Mouse (Mus musculus): ENCODE measurements around the gene Ms4a6c. TPM values are rescaled to one million over a fixed set of nuclear protein-coding genes. Genes with fewer than 3 reads are reported as not detected.
"Not testable (repeated sequence)": the region's sequence is repeated elsewhere in the genome, so short reads cannot be mapped to it uniquely, and the experiment has no call there.

The Ms4a6c gene
- polyA plus RNA-seq, 1 experiment from 2014 or later = 3.7 TPM

GRCm38 (mm10) chr19:11504857-11505256, 35.7 kb downstream of the Ms4a6c start:
- no peak overlapping the region for H3K9ac ChIP-seq
- no peaks in the 10 kb centered on the region for H3K4me1 ChIP-seq
- H3K27ac ChIP-seq = no peak overlapping the region
- WGBS = 76% methylated on average over 1 of the region's 1 CpGs
- no peak overlapping the region for H3K4me2 ChIP-seq (replicated peaks)
- no peak for ATAC-seq (ENCODE audit: insufficient number of reproducible peaks, insufficient read depth, low FRiP score, low TSS enrichment)
- no peaks in the 10 kb centered on the region for H3K27me3 ChIP-seq
- H3K36me3 ChIP-seq = no peaks in the 10 kb centered on the region
- H3K9me3 ChIP-seq = no peaks in the 10 kb centered on the region
- no peak overlapping the region for H3K4me3 ChIP-seq

DNA sequence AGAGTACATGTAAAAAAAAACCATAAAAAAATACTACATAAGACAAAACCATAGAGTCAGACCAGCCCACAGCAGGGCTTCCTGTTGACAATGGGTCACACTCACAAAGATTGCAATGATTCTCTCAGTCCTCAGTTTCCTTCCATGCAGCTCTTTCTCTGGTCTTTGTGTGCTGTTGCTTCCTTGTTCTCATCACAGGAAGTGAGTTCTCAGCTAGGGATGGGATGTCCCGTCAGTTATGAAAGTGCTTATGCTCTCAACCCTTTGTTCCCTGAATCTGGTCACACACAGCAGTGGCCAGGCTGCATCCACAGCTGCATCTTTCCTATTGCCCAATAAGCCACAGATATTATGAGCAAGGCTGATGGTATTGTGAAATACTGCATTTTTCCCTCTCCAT, 44.3 kb downstream of the Ms4a6c start:
- Histone ChIP-seq H3K36me3 (no peaks in the 10 kb centered on the region), H3K27ac (no peak overlapping the region), H3K4me2 (replicated peaks) (no peak overlapping the region), H3K9ac (no peak overlapping the region), H3K9me3 (no peaks in the 10 kb centered on the region), H3K4me3 (no peak overlapping the region), H3K4me1 (no peaks in the 10 kb centered on the region), H3K27me3 (no peaks in the 10 kb centered on the region)
- WGBS = 56% methylated on average over 1 of the region's 1 CpGs
- ATAC-seq (ENCODE audit: insufficient number of reproducible peaks, insufficient read depth, low FRiP score, low TSS enrichment) = no peak

- Histone ChIP-seq H3K4me3 (no peak within 1 kb of the TSS), H3K4me1 (no peaks in the 10 kb centered on the region), H3K9ac (no peak within 1 kb of the TSS), H3K36me3 (no peaks in the 10 kb centered on the region), H3K27ac (no peak within 1 kb of the TSS), H3K4me2 (replicated peaks) (no peak within 1 kb of the TSS), H3K9me3 (no peaks in the 10 kb centered on the region), H3K27me3 (no peaks in the 10 kb centered on the region)
- ATAC-seq (ENCODE audit: insufficient number of reproducible peaks, insufficient read depth, low FRiP score, low TSS enrichment) = no peak
Observed at GRCm38 (mm10) chr19:11516246-11516645, 47.1 kb downstream of the Ms4a6c start, which contains the start of gene Ms4a6b. Gene Ms4a6b (plus strand): TSS chr19:11516512.

GRCm38 (mm10) chr19:11516845-11517244, 47.7 kb downstream of the Ms4a6c start:
- H3K36me3 ChIP-seq = no peaks in the 10 kb centered on the region
- WGBS = 73% methylated on average over 4 of the region's 4 CpGs
- H3K4me3 ChIP-seq = no peak overlapping the region
- H3K4me2 ChIP-seq (replicated peaks) = no peak overlapping the region
- no peaks in the 10 kb centered on the region for H3K4me1 ChIP-seq
- H3K27me3 ChIP-seq = no peaks in the 10 kb centered on the region
- H3K9me3 ChIP-seq = no peaks in the 10 kb centered on the region
- ATAC-seq (ENCODE audit: insufficient number of reproducible peaks, insufficient read depth, low FRiP score, low TSS enrichment) = no peak
- H3K9ac ChIP-seq = no peak overlapping the region
- H3K27ac ChIP-seq = no peak overlapping the region

DNA sequence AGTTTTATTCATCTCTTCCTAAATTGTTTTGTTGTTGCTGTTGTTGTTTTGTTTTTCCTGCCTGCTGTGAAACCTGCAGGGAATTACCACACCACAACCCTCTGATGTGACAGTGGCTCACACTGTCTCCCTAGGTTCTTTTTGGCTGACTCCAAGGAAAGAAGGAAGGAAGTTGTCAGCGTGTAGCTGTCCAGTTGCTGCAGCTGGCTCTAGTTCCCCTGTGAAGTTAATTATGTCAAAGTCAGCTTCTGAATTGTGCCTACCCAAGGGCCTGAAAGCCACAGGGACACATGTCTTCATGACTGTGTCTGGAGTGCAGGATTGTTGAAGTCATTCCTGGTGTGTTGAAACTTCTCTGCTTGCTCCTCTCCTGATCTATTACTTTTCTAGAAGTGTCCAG, 48.2 kb downstream of the Ms4a6c start:
- not testable (repeated sequence) for H3K4me2 ChIP-seq (replicated peaks); H3K36me3 ChIP-seq; H3K27ac ChIP-seq; H3K4me1 ChIP-seq; H3K9ac ChIP-seq; H3K4me3 ChIP-seq; ATAC-seq (ENCODE audit: insufficient number of reproducible peaks, insufficient read depth, low FRiP score, low TSS enrichment); H3K9me3 ChIP-seq; H3K27me3 ChIP-seq
- 36% methylated on average over 1 of the region's 1 CpGs for WGBS

DNA sequence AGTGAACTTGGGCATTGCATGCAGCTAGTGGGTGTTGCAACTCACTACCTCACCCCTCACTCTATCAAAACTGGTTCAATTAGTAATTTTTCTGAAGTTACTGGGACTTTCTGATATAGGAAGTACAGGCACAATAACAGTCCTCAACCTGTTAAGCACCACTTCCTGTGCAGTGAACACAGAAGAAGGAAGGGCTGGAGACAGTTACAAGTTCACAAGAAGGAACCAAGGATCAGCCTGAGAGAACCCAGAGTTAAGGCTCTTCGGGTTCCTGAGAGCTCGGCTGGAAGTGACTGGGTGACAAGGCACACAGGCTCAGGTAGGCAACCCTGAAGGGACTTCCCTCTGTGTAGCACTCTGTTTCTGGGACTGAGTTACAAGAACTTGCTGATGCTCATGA, 49.2 kb downstream of the Ms4a6c start:
- not testable (repeated sequence) for H3K4me3 ChIP-seq; H3K9me3 ChIP-seq; H3K36me3 ChIP-seq; H3K4me1 ChIP-seq; H3K27me3 ChIP-seq; H3K9ac ChIP-seq; H3K4me2 ChIP-seq (replicated peaks); H3K27ac ChIP-seq; ATAC-seq (ENCODE audit: insufficient number of reproducible peaks, insufficient read depth, low FRiP score, low TSS enrichment)
- WGBS = 85% methylated on average over 2 of the region's 2 CpGs

- no peaks in the 10 kb centered on the region for H3K9me3 ChIP-seq
- no peak overlapping the region for H3K27ac ChIP-seq
- no peak overlapping the region for H3K9ac ChIP-seq
- ATAC-seq (ENCODE audit: insufficient number of reproducible peaks, insufficient read depth, low FRiP score, low TSS enrichment) = no peak
- no peak overlapping the region for H3K4me3 ChIP-seq
- no peaks in the 10 kb centered on the region for H3K4me1 ChIP-seq
- no peaks in the 10 kb centered on the region for H3K27me3 ChIP-seq
- no peak overlapping the region for H3K4me2 ChIP-seq (replicated peaks)
- H3K36me3 ChIP-seq = no peaks in the 10 kb centered on the region
- 82% methylated on average over 3 of the region's 3 CpGs for WGBS
Observed at GRCm38 (mm10) chr19:11520146-11520545, 51.0 kb downstream of the Ms4a6c start.

Other genes with a start within 250 kb of the Ms4a6c start
- not detected in 2 replicates for gene Ms4a12, start 236.9 kb upstream of the Ms4a6c start, polyA plus RNA-seq (2016; fragmentation: Nextera tagmentation; extraction: Ambion mirVana)
- gene Ms4a1, start 203.1 kb upstream of the Ms4a6c start, polyA plus RNA-seq (2016; fragmentation: Nextera tagmentation; extraction: Ambion mirVana) = 0.05 TPM in 1 of 2 replicates, not detected in the other
- not detected in 2 replicates for gene Ms4a5, start 185.5 kb upstream of the Ms4a6c start, polyA plus RNA-seq (2016; fragmentation: Nextera tagmentation; extraction: Ambion mirVana)
- 0.05 TPM in 1 of 2 replicates, not detected in the other for gene Ms4a14, start 154.9 kb upstream of the Ms4a6c start, polyA plus RNA-seq (2016; fragmentation: Nextera tagmentation; extraction: Ambion mirVana)
- 2.9 TPM in 2 replicates for gene Ms4a7, start 133.2 kb upstream of the Ms4a6c start, polyA plus RNA-seq (2016; fragmentation: Nextera tagmentation; extraction: Ambion mirVana)
- gene Ms4a4a, start 93.8 kb upstream of the Ms4a6c start, polyA plus RNA-seq (2016; fragmentation: Nextera tagmentation; extraction: Ambion mirVana) = 2.1 and 3.0 TPM in 2 replicates
- gene Ms4a4c, start 64.6 kb upstream of the Ms4a6c start, polyA plus RNA-seq (2016; fragmentation: Nextera tagmentation; extraction: Ambion mirVana) = 0.43 and 0.57 TPM in 2 replicates
- gene Ms4a4b, start 25.8 kb upstream of the Ms4a6c start, polyA plus RNA-seq (2016; fragmentation: Nextera tagmentation; extraction: Ambion mirVana) = not detected in 2 replicates
- not detected in 2 replicates for gene Gm8369, start 16.6 kb downstream of the Ms4a6c start, polyA plus RNA-seq (2016; fragmentation: Nextera tagmentation; extraction: Ambion mirVana)
- gene Ms4a6b, start 47.1 kb downstream of the Ms4a6c start, polyA plus RNA-seq (2016; fragmentation: Nextera tagmentation; extraction: Ambion mirVana) = 1.8 and 3.1 TPM in 2 replicates
- gene Ms4a4d, start 67.4 kb downstream of the Ms4a6c start, polyA plus RNA-seq (2016; fragmentation: Nextera tagmentation; extraction: Ambion mirVana) = 0.98 and 1.6 TPM in 2 replicates
- gene Ms4a6d, start 135.5 kb downstream of the Ms4a6c start, polyA plus RNA-seq (2016; fragmentation: Nextera tagmentation; extraction: Ambion mirVana) = 1.6 and 3.0 TPM in 2 replicates
- gene Ms4a2, start 154.4 kb downstream of the Ms4a6c start, polyA plus RNA-seq (2016; fragmentation: Nextera tagmentation; extraction: Ambion mirVana) = 0.22 TPM in 1 of 2 replicates, not detected in the other
- not detected in 2 replicates for gene Ms4a3, start 171.5 kb downstream of the Ms4a6c start, polyA plus RNA-seq (2016; fragmentation: Nextera tagmentation; extraction: Ambion mirVana)
- not detected in 2 replicates for gene Oosp2, start 191.2 kb downstream of the Ms4a6c start, polyA plus RNA-seq (2016; fragmentation: Nextera tagmentation; extraction: Ambion mirVana)
- gene Oosp1, start 221.8 kb downstream of the Ms4a6c start, polyA plus RNA-seq (2016; fragmentation: Nextera tagmentation; extraction: Ambion mirVana) = not detected in 2 replicates
- gene Oosp3, start 227.7 kb downstream of the Ms4a6c start, polyA plus RNA-seq (2016; fragmentation: Nextera tagmentation; extraction: Ambion mirVana) = not detected in 2 replicates